Mouse (Mus musculus): ENCODE results near the gene Zmiz1. TPM values are rescaled to one million over a fixed set of nuclear protein-coding genes. Genes with fewer than 3 reads are reported as not detected.

The Zmiz1 gene
- total and polyA plus RNA-seq, 3 experiments: 3.7 to 45.8 (median 11.1) TPM

DNA sequence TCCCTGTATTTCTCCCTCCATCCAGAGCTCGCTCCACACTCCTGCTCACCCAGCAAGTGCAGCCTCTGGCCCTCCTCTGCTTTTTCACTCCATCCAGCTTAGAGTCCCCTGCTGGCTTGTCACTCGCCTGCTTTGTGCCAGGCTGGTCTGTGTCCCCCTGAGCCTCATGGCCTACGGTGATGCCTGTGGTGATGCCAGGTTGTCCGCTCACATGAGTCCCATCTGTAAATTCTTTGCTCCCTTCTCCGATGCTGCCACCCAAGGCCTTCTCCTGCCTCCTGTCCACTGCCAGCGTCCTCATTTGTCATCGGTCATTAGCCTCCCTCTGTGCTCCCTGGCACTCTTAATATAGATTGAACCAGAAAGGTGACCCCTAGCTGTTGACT lies 205.3 kb downstream of the Zmiz1 start:
- no peak overlapping the region for H3K4me3 ChIP-seq (replicated peaks in 1 of 3; ENCODE audit: low read depth in 2 of 3, low read length in 2 of 3, poor library complexity in 1 of 3)
- dilution Hi-C loops (cut with MboI; ENCODE audit: extremely low pct_ligation_motif_present, extremely low pct_unique_long_range_greater_than_20kb, low sequenced_read_pairs) (no loop called here), in situ Hi-C loops (cut with MboI; ENCODE audit: low pct_ligation_motif_present, low pct_unique_long_range_greater_than_20kb, low sequenced_read_pairs) (no loop called here)

DNA sequence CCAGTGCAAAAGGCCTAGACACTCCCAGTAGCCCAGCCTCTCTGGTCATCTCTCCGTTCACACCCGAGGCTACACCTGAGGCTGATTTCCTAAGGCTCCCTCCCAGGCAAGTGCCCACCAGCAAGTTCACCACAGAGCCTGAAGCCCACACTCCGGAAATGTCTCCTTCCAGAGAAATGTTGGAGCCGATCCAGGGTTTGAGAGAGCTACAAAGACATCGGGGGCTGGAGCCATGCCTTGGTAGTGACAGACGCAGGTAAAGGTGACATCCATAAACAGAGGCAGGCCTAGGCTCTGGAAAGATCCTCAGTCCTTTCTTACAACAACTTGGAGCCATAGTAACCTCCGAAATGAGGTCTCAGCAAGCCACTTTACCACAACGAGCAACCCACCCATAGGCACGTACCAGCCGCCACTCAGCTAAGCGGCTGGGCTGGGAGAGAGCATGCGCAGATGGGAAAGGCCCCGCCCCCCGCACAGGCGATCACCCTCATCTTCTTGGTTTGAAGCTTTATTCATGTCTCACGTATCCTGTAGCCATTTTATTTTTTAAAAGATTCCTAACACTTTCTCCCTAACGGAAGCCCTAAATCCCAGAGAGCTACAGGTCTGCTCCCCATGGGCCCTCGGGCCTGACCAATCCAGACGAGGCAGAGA lies 206.5 kb downstream of the Zmiz1 start:
- Histone ChIP-seq H3K4me1 (ENCODE audit: control insufficient read depth in 1 of 2, insufficient read depth in 2 of 2) (peaks cover 0 to 14% of the 10 kb centered on the region in 2 experiments; a peak in 1 of 4 replicates), H3K27ac (ENCODE audit: insufficient read depth, low read depth) (no peak overlapping the region), H3K27me3 (replicated peaks) (no peaks in the 10 kb centered on the region), H3K9ac (ENCODE audit: insufficient read depth, low read depth) (no peak overlapping the region), H3K4me2 (ENCODE audit: insufficient read depth, low read depth, poor library complexity, severe bottlenecking) (no peak overlapping the region), H3K9me3 (replicated peaks; ENCODE audit: low read length) (no peaks in the 10 kb centered on the region), H3K4me3 (replicated peaks in 1 of 3; ENCODE audit: low read depth in 2 of 3, low read length in 2 of 3, poor library complexity in 1 of 3) (no peak overlapping the region), H3K36me3 (replicated peaks in 1 of 2; ENCODE audit: control insufficient read depth in 1 of 2, insufficient read depth in 1 of 2, low read length in 1 of 2) (peaks cover 51 to 61% of the 10 kb centered on the region in 2 experiments), H3K79me2 (replicated peaks; ENCODE audit: control insufficient read depth, extremely low read depth, insufficient read depth, poor library complexity, severe bottlenecking) (no peaks in the 10 kb centered on the region)
- in situ Hi-C loops (cut with MboI; ENCODE audit: low pct_ligation_motif_present, low pct_unique_long_range_greater_than_20kb, low sequenced_read_pairs) (no loop called here), dilution Hi-C loops (cut with MboI; ENCODE audit: extremely low pct_ligation_motif_present, extremely low pct_unique_long_range_greater_than_20kb, low sequenced_read_pairs) (no loop called here)
- DNase-seq (ENCODE audit: extremely low read depth): no peak
- TF ChIP-seq MYC (IDR thresholded peaks at IDR 0.05; ENCODE audit: low read depth, low read length): no peak
- no peak for TF ChIP-seq ZMIZ1 (IDR thresholded peaks at IDR 0.05; ENCODE audit: low read depth, low read length)
- no peak for TF ChIP-seq MAX (IDR thresholded peaks at IDR 0.05; ENCODE audit: low read length)

More for the DNA sequence above, 205.3 kb downstream of the Zmiz1 start:
- no peaks in the 10 kb centered on the region for H3K9me3 ChIP-seq (replicated peaks; ENCODE audit: low read length)
- no peak overlapping the region for H3K27ac ChIP-seq (ENCODE audit: insufficient read depth, low read depth)
- no peak overlapping the region for H3K9ac ChIP-seq (ENCODE audit: insufficient read depth, low read depth)
- DNase-seq (ENCODE audit: extremely low read depth): no peak
- TF ChIP-seq MEF2A (IDR thresholded peaks at IDR 0.05; ENCODE audit: borderline replicate concordance, low read depth, low read length) (no peak), RAD21 (IDR thresholded peaks at IDR 0.05; ENCODE audit: low read depth, low read length) (no peak), MAZ (IDR thresholded peaks at IDR 0.05; ENCODE audit: low read depth, low read length) (no peak), JUND (conservative IDR thresholded peaks at IDR 0.05; ENCODE audit: low read depth, low read length) (no peak), NRF1 (IDR thresholded peaks at IDR 0.05; ENCODE audit: low read depth, low read length) (no peak), HCFC1 (IDR thresholded peaks at IDR 0.05; ENCODE audit: low read depth, low read length) (no peak), MYC (IDR thresholded peaks at IDR 0.05; ENCODE audit: low read depth, low read length) (no peak), EP300 (IDR thresholded peaks at IDR 0.05; ENCODE audit: low read length) (no peak), ELF1 (IDR thresholded peaks at IDR 0.05; ENCODE audit: low read depth, low read length) (no peak), JUN (IDR thresholded peaks at IDR 0.05; ENCODE audit: insufficient read depth, low read depth, low read length) (no peak), PAX5 (IDR thresholded peaks at IDR 0.05; ENCODE audit: low read length) (no peak), RCOR1 (conservative IDR thresholded peaks at IDR 0.05; ENCODE audit: low read depth, low read length) (no peak), SMC3 (IDR thresholded peaks at IDR 0.05; ENCODE audit: low read depth, low read length) (no peak), POLR2AphosphoS2 (IDR thresholded peaks at IDR 0.05; ENCODE audit: low read depth, low read length) (no peak), E2F4 (IDR thresholded peaks at IDR 0.05; ENCODE audit: insufficient replicate concordance, low read depth, low read length) (no peak)
- peaks cover 62 to 72% of the 10 kb centered on the region in 2 experiments for H3K36me3 ChIP-seq (replicated peaks in 1 of 2; ENCODE audit: control insufficient read depth in 1 of 2, insufficient read depth in 1 of 2, low read length in 1 of 2)
- no peak overlapping the region for H3K4me2 ChIP-seq (ENCODE audit: insufficient read depth, low read depth, poor library complexity, severe bottlenecking)
- H3K4me1 ChIP-seq (ENCODE audit: control insufficient read depth in 1 of 2, insufficient read depth in 2 of 2): peaks cover 0 to 23% of the 10 kb centered on the region in 2 experiments; a peak in 1 of 4 replicates
- no peaks in the 10 kb centered on the region for H3K79me2 ChIP-seq (replicated peaks; ENCODE audit: control insufficient read depth, extremely low read depth, insufficient read depth, poor library complexity, severe bottlenecking)
- H3K27me3 ChIP-seq (replicated peaks): no peaks in the 10 kb centered on the region

Measured in CH12.LX (cell line).